Mouse (Mus musculus) left cerebral cortex, adult 8-10 months (tissue): Measurements from ENCODE around the gene Elf4. TPM values are rescaled to one million over a fixed set of nuclear protein-coding genes. Genes with fewer than 3 reads are reported as not detected.

Source experiments
- DNase-seq, 2 experiments: peaks; one replicate each; pipeline ENCODE4 v3.0.0; 2022; ENCODE audit warnings: low spot score in 2 of 2
- total RNA-seq, 4 experiments: library from RNA; stranded (reverse); gene quantifications; 2 replicates each; pipeline ENCODE4 v1.2.4; 2022

Elf4 gene
- total RNA-seq, result 1 to 10 TPM; 1.0 to 2.8 (median 1.7) TPM

DNA sequence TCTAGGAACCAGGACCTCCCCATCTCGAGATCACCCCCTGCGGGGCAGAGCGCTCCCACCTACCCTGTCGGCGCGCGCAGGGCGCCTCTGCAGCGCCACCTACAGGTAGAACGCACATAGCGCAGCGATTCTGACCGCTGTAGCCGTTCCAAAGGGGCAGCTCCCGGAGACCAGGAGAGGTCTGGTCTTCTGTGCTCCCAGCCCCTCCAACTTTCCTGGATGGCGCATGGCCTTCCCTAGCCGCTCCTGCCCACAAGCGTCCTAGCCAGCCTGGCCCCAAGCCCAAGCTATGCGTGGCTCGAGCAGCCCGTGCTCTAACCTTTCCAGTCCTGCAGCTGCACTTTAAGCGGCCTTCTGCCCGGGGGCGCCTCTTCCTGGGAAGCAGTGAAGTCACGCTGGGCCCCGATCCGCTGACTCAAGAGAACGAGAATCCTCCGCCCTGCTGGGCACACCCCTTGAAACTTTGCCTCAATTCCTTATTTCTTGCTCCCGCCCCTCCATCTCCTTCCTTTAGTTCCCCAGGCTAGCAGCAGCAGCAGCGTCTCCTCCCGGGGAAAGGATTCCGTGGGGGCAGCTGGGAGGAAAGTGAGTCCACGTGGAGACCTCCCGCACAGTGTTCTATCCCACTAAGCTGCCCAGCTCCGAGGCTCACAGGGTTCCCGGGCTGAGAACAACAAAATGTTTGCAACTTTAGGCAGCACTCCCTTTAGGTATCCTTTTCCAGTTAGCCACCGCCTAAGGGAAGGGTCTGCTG, at the start of gene Elf4:
Gene Elf4, minus strand, starts transcription at position 379 of the 754 bp plus-strand sequence.
- peak; percentile 7 to 16 for DNase-seq

DNA sequence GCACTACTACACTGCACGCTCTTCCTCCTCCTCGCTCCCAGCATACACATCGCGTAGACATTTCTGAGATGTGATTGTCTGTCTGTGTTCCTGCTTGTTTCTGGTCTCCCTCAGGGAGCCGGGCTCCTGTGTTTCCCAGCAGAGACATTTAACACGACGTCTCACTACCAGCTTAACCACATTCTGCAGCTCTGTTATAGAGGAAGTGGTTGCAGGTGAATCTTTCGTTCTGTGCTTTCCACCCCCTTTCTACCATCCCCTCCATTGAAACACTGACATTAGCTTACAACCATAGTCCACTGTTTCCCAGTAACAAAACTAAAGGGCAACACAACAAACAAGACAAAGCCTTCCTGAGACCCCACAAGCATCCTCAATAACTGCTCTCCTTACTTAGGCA, 30.8 kb upstream of the Elf4 start:
- DNase-seq, result no peak

DNA sequence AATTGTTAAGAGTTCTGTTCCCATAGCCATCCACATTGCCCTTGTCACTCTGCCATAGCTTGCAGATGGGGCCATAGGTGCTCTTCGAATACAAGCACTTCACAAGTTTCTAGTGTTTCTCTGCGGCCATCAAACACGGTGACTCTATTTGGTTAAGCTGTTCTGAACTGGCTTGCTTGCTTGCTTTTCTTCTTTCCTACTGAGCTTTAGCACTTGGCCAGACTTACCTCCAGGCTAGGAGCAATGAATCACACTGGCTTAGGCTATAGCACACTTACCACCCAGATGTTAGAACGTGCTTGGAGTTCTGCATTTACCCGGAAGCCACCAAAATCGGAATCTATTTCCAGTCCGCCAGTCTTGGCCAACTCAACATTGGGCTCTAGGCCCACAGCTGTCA, 18.8 kb upstream of the Elf4 start:
- DNase-seq, result no peak

DNA sequence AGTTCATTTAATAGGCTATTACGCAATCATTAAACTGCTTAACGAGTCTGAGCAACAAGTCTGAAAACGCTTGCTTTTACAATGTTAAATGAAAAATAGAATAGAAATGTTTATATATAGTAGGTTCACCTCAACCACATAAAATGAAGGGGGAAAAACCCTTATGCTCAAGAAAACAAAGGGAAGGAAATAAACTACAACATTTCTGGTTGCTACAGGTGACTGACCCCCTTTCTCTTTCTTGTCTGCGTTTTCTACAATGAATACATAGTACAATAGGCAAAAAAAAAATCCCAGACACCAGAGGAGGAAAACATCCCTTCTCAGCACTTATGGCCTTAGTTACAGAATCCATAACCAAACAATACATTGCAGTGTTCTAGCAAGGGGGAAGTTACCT, 18.2 kb upstream of the Elf4 start:
- no peak for DNase-seq

DNA sequence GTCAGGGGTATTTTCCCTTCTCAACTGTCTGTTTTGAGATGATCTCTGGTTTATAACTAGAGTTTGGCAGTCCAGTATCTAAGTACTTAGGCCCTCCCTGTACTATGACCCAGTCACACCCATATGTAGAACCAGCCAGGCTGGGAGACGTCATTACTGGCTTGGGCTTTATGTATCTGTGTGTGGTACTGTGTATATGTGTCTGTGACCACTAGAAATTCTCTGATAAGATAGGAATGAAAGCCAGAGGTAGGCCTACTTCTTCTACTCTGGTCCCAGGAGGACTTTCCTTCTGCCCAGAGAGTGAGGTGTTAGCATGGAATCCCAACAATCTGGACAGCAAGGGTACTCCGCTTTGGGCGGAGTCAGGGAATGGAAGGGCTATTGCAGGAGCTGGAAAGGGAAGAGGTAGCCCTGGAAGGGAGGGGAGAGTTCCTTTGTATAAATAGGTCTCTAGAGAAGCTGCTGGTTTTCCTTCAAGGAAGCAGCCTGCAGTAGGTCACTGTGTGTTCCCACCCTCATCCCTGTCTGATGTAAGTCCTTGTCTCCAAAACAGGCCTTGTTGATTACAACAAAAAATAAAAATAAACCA, 4.5 kb upstream of the Elf4 start:
- no peak for DNase-seq

DNA sequence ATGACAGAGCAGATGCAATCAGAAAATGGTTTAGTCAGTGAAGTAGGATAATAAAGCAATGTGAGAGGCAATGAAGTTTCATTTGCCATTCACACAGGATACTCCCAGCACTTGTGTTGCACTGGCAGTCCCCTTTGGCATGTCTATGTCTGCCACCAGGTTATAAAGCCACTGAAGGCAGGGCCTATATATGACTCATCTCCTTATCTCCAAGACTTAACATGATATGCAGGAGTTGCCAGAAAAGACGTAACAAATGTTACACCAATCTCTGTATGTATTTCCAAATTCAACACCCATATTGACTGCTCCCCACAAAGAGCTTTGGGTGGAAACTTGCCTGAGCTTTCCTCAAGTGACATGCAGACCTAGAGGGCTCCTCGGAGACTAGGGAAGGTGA, 3.2 kb upstream of the Elf4 start:
- DNase-seq, result no peak

DNA sequence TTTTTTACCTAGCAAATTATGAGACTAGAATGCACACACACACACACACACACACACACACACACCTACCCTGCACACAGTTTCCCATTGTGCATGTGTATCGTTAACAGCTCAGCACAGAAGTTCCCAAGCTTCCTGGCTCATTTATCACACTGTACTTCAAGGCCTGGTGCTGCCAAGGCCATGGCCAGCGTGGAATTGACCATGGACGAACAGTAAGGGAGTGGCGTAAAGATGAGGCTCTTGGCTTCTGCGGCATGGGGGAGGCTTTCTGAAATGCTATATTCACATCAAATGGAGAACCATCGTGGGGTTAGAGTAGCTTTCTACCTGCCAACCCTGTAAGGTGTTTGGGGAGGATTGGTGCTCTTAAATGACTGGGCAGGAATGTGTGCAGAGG, 1.5 kb upstream of the Elf4 start:
- no peak for DNase-seq

DNA sequence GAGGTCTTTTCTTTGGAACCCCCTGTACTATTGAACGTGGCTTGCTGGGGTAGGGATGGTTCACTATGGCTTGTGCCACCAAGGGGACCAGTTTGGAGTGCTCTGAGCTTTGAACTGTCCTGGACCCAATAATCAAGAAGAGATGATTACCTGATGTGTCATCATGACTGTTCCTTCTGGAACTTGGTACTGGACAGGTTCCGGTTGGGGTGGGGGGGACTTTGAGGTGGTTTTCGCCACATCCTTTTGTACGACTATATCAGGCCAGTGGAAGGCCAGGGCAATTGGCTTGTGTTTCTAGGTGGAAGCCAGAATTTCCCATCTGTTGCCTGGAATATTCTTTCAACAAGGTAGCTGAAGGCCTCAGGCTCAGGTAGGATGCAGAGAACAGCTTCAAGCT, 704 bp upstream of the Elf4 start:
- DNase-seq, result no peak

DNA sequence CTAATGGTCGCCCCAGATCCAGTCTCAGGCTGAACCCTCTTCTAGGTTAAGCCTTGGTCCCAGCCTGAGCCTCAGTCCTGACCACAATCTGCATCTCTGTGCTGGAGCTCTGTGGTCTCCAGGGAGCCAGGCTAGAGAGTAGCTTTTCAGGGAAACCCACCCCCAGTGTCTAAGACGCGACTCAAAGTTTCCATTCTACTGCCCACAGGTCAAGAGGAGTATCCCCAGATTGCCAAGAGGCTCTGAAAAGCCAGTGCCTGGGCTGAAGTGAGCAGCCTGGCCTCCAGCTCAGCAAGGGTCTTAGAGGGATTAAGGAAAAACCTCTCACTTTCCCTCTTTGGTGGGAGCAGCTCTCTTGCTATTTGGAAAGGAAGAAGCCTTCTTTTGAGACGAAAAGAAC, 635 bp downstream of the Elf4 start:
- DNase-seq, result no peak

DNA sequence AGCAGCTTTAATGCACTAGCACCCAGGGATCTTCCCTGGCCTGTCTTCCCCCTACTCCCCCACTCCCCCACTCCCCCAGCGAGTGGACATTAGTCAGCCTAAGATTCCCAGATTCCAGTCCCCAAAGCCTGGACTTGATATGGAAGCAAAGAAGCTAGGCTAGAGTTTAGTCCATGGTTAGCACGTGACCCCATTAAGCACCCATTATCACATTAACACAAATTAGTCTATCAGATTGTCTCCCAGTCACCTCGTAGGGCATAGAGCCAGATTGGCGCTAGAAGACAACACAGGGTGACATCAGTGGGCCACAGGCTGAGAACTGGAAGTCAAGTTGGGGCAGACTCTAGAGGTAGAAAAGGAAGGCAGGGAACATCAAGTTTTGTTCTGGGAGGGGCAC, 1.9 kb downstream of the Elf4 start:
- DNase-seq, result no peak

DNA sequence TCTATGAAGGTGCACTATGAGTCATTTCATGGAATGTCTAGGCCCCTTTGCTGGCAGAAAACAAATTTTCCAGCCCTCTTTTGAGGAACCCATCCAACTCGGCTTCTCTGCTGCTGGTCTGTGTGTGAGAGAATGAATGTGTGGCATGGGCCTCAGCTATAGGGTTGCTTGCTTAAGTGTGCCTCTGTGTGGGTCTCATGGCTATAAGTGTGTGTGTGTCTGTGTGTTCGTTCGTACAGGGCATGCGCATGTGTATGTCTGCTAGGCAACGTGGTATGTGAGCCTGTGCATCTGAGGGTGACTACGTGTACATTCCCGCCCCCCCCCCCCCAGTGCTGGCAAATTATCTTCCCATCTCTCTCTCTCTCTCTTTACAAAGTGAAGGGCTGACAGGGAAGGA, 2.4 kb downstream of the Elf4 start:
- DNase-seq, result no peak

DNA sequence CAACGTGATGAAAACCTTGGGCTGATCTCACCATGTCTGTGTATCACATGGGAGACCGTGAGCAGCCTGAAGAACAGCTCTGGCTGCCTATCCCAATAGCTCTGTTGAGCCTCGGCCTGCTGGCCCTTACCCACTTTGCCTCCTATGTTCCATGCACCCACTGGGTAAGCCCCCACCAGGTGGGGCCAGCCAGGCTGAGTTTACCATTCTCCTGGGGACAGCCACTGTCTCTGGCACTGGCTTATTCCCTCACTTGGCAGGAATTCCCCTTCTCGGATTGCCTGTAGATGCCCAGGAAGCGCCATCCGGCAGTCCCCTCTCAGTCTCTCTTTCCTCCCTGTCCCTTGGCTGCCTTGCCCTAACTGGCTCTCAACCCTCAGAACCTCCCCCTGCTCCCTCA, 6.0 kb downstream of the Elf4 start:
- no peak for DNase-seq

DNA sequence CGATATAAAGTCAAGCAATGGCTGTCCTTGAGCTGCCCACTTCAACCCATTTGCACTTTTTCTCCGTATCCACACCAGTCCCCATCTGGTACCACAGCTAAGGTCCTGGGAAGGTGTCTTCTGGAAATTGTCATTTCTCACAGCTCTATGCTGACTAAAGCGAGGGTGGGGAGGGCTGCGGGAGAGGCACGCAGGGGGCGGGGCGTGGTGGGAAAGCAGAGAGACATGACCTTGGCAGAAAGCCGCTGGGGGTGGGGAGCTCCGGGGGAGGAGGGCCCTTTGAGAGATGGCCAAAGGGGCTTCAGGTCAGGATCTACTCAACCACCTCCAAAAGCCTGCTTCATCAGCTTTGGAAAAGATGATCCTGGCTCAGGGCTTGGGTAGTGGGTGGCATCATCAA, 7.9 kb downstream of the Elf4 start:
- no peak for DNase-seq

DNA sequence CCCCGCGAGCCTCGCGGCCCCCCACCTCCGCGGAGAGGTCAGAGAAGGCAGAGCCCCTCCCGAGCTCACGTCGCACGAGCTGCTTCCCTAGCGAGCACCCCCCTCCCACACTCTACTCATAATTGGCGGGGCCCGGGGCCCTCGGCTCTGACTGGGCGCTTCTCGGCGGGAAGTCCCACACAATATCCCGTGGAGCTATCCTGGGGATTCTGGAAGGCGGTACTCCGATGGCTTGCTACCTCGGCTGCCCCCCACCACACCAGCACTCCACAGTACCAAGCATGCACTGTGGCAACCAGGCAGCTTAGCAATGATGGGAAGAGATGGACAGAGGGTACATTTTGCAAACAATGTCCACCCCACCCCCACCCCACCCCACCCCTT, 8.4 kb downstream of the Elf4 start:
- DNase-seq, result no peak

DNA sequence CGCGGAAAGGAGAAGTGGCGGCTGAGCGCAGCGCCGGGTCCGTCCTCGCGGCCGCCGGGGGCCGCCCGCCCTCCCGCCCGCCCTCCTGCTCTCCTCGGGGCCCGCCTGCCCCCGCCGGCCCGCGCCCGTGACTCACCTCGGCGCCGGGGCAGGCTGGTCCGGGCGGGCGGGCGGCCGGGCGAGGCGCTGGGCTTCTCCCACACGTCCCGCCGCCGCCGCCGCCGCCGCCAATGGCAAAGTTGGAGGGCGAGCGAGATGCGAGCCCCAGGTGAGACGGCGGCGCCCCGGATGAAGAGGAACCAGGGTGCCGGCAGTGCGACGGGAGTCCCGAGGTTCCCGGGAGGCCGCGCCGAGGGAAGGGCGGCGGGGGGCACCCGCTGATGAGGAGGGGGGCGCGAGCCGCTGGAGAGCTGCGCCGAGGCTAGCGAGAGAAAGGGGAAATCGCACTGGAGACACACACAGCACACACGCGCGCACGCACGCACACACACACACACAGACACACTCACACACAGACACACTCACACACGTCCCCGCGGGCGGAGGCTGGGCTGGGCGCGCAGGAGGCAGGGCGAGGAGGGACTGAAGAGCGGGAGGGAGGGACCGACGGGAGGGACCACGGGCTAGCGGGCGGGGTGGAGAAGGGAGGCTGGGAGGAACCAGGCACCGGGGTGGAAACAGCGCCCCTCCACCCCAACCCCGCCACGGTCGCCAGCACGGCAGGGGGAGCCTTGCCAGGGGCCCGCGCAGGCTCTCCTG, 9.0 kb downstream of the Elf4 start:
- DNase-seq, result peak in 1 of 2 experiments; percentile 11

DNA sequence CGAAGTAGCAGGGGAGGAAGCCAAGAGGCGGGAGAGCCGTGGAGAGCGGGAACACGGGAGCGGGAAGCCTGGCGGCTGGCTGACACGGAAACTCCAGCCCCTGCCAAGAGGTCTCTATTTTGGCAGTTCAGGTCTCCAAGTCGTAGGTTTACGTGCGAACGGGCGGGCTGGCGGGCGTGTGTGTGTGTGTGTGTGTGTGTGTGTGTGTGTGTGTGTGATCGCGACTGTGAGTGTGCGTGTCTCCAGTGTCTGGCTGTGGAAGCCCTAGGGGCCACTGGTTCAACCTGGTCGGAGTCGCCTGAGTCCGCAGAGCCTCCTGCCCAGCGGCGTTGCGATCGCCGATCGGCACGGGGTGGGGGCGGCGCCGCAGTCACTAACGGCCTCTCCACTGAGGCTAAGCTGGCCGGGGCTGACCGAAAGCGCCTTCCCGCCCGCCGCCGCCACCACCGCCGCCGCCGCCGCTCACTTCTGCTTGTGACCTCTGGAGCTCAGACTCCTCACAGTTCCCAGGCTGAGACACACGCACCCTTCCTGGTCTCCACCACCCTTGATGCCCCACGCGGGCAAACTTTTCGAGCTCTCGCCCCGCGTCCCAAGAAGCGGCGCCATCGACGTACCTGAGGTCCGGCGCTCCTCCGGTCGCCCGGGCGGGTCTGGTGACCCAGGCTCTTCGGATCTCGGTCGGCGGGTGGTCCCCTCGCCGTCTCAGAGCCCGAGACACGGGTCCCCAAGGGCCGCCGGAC, 9.8 kb downstream of the Elf4 start:
- no peak for DNase-seq

DNA sequence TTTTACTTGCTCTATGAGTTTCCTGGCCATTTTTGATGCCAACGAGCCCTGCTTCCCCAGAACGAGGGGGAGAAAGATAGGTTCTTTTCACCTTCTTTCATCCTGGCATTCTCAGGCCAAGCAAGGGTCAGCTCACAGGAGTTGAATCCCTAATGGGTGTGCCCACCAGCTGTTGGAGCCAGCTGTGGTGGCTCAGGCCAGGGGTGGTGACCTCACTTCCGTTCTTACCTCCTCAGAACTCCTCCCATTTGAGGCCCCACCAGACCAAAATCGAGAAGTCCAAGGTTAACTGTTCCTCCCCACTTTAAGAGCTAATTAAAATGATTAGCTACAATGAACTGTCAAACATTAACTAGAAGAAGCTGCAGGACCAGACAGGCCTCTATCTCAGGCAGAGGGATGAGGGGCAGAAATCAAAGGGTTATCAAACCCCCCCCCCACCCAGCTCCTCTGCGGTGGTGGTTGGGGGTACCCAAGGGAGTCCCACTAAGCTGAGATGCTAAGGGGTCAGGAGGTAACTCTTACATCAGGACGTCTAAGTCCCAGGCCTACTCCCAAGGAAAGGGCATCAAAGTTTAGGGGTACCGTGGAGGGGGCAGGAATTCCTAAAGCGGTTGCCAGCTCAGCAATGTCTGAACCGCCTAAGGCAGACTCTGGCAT, 10.6 kb downstream of the Elf4 start:
- no peak for DNase-seq

DNA sequence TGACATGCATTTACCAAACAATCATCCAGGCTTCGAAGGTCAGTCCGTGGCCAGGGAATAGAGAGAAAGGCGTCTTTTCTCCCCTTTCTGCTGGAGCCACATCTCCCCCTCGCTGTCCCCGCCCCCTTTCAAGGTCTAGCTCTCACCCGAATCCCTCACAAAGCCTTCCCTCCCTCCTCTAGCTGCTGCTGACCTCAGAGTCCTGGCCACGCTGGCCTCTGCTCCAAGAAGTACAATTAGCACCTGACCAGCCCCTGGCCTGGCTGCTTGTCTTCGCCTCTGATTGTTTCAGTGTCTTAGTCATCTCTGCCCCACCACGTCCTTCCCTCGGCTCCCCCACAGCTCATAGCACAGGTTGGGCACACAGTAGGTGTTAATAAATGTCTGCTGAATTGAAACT, 13.3 kb downstream of the Elf4 start:
- DNase-seq, result no peak

DNA sequence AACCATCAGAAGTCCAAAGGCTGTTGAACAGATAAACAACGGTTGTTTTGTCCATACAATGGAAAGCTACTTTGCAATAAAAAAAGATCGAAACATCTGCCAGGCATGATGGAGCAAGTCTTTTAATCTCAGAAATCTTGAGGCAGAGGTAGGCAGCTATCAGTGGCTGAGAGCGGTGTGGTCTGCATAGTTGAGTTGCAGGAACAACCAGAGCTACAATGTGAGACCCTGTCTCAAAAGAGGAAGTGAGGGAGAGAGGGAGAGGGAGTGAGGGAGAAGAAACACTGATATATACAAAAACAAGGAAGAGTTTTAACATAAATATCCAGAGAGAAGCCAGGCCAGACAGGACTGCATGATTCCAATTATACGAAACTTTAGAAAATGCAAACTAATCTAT, 18.3 kb downstream of the Elf4 start:
- DNase-seq, result no peak

DNA sequence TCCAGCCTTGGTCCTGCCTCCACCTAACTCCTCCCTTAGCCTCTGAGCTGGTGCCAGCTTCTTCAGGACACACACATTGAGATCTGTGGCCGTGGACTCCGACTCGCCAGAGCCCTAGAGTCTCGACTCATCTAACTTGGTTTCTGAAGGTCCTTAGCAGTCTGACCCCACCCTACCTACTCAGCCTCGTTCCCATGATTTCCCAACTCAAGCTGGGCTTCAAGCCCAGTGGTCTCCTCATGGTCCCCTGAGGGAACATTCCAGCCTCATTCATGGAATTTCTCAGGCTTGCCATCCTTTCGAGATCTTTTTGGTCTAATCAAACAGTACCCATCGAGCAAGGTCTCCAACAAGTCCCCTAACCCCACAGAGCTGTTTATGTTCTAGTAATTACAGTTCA, 21.0 kb downstream of the Elf4 start:
- no peak for DNase-seq

DNA sequence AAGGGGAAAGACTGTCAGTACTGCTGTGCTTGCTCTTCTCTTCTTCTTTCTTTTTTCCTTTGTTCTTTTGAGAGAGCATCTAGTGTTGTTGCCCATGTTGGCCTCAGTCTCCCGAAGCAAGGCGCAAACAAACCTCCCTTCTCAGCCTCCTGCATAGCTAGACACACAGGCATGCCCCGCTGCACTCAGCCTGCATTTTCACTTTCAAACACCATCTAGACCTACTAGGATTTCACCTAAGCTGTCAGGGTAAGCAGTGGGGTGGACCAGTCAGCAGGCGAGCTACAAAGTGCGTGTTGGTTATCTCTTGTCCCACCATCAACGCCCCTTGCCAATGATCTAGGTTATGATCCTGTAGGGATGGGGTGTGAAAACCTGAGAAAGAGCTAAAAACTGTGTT, 21.4 kb downstream of the Elf4 start:
- DNase-seq, result no peak

DNA sequence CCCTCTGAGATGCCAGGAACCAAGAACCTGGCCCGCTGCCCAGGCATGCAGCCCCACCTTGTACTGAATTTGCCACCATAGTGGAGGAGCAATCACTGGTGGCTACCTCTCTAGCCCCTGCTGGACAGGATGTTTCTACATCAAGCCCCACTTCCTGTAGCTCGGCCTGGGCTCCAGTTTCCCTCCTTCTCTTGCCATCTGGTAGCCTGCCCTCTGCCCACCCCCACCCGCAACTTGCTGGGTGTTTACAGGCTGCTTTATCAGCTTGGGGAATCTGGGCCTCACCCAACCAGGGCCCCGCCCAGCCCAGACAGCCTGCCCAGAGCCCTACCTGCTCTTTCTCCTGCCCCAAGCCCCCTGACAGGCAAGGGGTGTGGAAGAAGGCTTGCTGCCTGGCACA, 23.9 kb downstream of the Elf4 start:
- no peak for DNase-seq
